Mouse (Mus musculus): ENCODE measurements around the gene Cfb.
"Not testable (repeated sequence)": the region's sequence is repeated elsewhere in the genome, so short reads cannot be mapped to it uniquely, and the experiment has no call there.

- not testable (repeated sequence) for TF ChIP-seq SMC3 (IDR thresholded peaks at IDR 0.05; ENCODE audit: low read depth, low read length); ZKSCAN1 (IDR thresholded peaks at IDR 0.05; ENCODE audit: low read depth, low read length); POLR2A (IDR thresholded peaks at IDR 0.05; ENCODE audit: control insufficient read depth in 1 of 2, insufficient read depth in 1 of 2, low read depth in 1 of 2, low read length in 2 of 2, poor library complexity in 1 of 2); GABPA (IDR thresholded peaks at IDR 0.05; ENCODE audit: low read depth, low read length); CTCF (IDR thresholded peaks at IDR 0.05 in 2 of 3, conservative IDR thresholded peaks at IDR 0.05 in 1 of 3; ENCODE audit: control insufficient read depth in 1 of 3, insufficient read depth in 1 of 3, low read depth in 2 of 3, low read length in 3 of 3, poor library complexity in 1 of 3, severe bottlenecking in 1 of 3); ELF1 (IDR thresholded peaks at IDR 0.05; ENCODE audit: low read depth, low read length); NELFE (IDR thresholded peaks at IDR 0.05; ENCODE audit: low read depth, low read length); RAD21 (IDR thresholded peaks at IDR 0.05; ENCODE audit: low read depth, low read length); MAX (IDR thresholded peaks at IDR 0.05; ENCODE audit: low read length); RCOR1 (IDR thresholded peaks at IDR 0.05; ENCODE audit: low read depth, low read length)
Measured at GRCm38 (mm10) chr17:34810411-34810810, 51.9 kb downstream of the Cfb start.

All from MEL (cell line).